Mouse (Mus musculus) heart, adult 9 months (tissue): ENCODE measurements around the gene Rubcn.
"Not testable (repeated sequence)": the region's sequence is repeated elsewhere in the genome, so short reads cannot be mapped to it uniquely, and the experiment has no call there.

Source experiments
- DNase-seq, 2 experiments: peaks; one replicate each; pipeline ENCODE4 v3.0.0; 2022; ENCODE audit warnings: low spot score in 2 of 2

Gene Rubcn

GRCm38 (mm10) chr16:32877343-32878156 lies at the start of gene Rubcn, which contains the start of gene Fyttd1:
Rubcn (minus strand) TSS chr16:32877766.
Fyttd1 (plus strand) TSS chr16:32877500.
- DNase-seq, result peak; percentile 96

GRCm38 (mm10) chr16:32927044-32927443 lies 49.5 kb upstream of the Rubcn start:
- no peak for DNase-seq

GRCm38 (mm10) chr16:32926629-32927028 lies 49.1 kb upstream of the Rubcn start:
- not testable (repeated sequence) for DNase-seq

GRCm38 (mm10) chr16:32915292-32916068 lies 37.9 kb upstream of the Rubcn start:
- DNase-seq, result no peak

GRCm38 (mm10) chr16:32913937-32914881 lies 36.6 kb upstream of the Rubcn start, which contains the start of gene Lrch3:
Lrch3 (plus strand) TSS chr16:32914100.
- DNase-seq, result peak; percentile 94

GRCm38 (mm10) chr16:32913212-32913611 lies 35.6 kb upstream of the Rubcn start:
- DNase-seq, result no peak

- no peak for DNase-seq
Observed at GRCm38 (mm10) chr16:32906727-32907126, 29.2 kb upstream of the Rubcn start.

- no peak for DNase-seq
Observed at GRCm38 (mm10) chr16:32906186-32906585, 28.6 kb upstream of the Rubcn start.

GRCm38 (mm10) chr16:32902051-32902428 lies 24.5 kb upstream of the Rubcn start:
- DNase-seq, result no peak

GRCm38 (mm10) chr16:32901360-32902050 lies 23.9 kb upstream of the Rubcn start:
- no peak for DNase-seq

- DNase-seq, result no peak
Observed at GRCm38 (mm10) chr16:32896126-32896525, 18.6 kb upstream of the Rubcn start.

GRCm38 (mm10) chr16:32889881-32890280 lies 12.3 kb upstream of the Rubcn start:
- no peak for DNase-seq

GRCm38 (mm10) chr16:32887996-32888395 lies 10.4 kb upstream of the Rubcn start:
- DNase-seq, result no peak

- DNase-seq, result no peak
Observed at GRCm38 (mm10) chr16:32881538-32881937, 4.0 kb upstream of the Rubcn start.

GRCm38 (mm10) chr16:32878972-32879926 lies 1.7 kb upstream of the Rubcn start:
- no peak for DNase-seq

- DNase-seq, result peak in 1 of 2 experiments; percentile 15
Observed at GRCm38 (mm10) chr16:32878157-32878598, 612 bp upstream of the Rubcn start.

GRCm38 (mm10) chr16:32876831-32877230 lies 735 bp downstream of the Rubcn start:
- DNase-seq, result no peak

- no peak for DNase-seq
Observed at GRCm38 (mm10) chr16:32875847-32876246, 1.7 kb downstream of the Rubcn start.

GRCm38 (mm10) chr16:32875281-32875680 lies 2.3 kb downstream of the Rubcn start:
- DNase-seq, result not testable (repeated sequence)

GRCm38 (mm10) chr16:32873366-32873765 lies 4.2 kb downstream of the Rubcn start:
- DNase-seq, result no peak
